Mouse (Mus musculus) olfactory bulb, adult 2 months (tissue): ENCODE measurements at regions not wholly inside any gene's neighbourhood (a gene's known extent, or its start where the extent isn't known, plus 50 kb on each side); places are given as distances from the start of the nearest gene placed in this dataset.

ENCODE experiments used
- CTCF ChIP-seq: fragments of 200-500 bp; IDR thresholded peaks from 2 replicates; pipeline ENCODE4 v1.5.1; 2012; ENCODE audit warnings: low read depth, mild to moderate bottlenecking, low read length, moderate library complexity; ENCODE audit not compliant: insufficient read depth
- POLR2A ChIP-seq: fragments of 200-500 bp; IDR thresholded peaks from 2 replicates; pipeline ENCODE4 v1.6.1; 2012; ENCODE audit warnings: mild to moderate bottlenecking, low read depth, low read length, moderate library complexity; ENCODE audit not compliant: insufficient read depth

- no peak for TF ChIP-seq CTCF
- no peak for TF ChIP-seq POLR2A
These were observed 127.5 kb downstream of the Btg1 start for GRCm38 (mm10) chr10:96744167-96744777.
